In the genomic region with DNA sequence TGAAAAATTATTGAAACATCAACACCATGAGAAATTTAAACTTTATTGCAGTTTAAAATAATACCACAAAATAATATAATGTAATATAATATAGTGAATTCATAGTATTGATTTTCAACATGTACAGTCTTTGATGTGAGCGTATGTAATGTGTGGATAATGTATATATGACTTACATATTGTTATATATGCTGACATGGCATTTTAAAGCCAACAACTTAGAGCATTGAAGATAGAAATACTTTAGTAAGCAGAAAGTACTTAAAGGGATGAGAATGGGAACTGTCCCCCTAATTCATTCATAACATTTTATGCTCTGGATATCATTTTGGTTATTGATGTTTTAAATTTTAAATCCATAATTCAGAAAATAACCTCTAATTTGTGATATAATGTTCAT, we compare ENCODE assay signal across 41 mouse cellular contexts. TPM values are rescaled to one million over a fixed set of nuclear protein-coding genes. Genes with fewer than 3 reads are reported as not detected.
"Had no signal": no experiment of that assay in that cellular context is flagged by ENCODE, and none has a peak within 500 bp of the region (broad histone marks: within the 10 kb centered on the region; RNA-seq: fewer than 3 reads in every experiment).

No protein-coding gene starts in this region.

- ATAC-seq: hindbrain, embryonic 16.5 days; hindbrain, postnatal 0 days; inflammation-experienced regulatory T-cells, adult 6 months; intestine, embryonic 15.5 days; intestine, embryonic 16.5 days; intestine, postnatal 0 days had no signal

- H3K4me3 ChIP-seq: heart, embryonic 12.5 days; heart, embryonic 13.5 days; heart, embryonic 15.5 days; hindbrain, embryonic 10.5 days; hindbrain, embryonic 12.5 days; hindbrain, embryonic 13.5 days; hindbrain, embryonic 15.5 days; intestine, embryonic 15.5 days; kidney, embryonic 15.5 days; layer of hippocampus, adult 2 months; left cerebral cortex, adult 2 months had no signal

- H3K9ac ChIP-seq: heart, embryonic 12.5 days; heart, embryonic 13.5 days; heart, embryonic 15.5 days; hindbrain, embryonic 12.5 days; hindbrain, embryonic 13.5 days; hindbrain, embryonic 14.5 days; hindbrain, embryonic 15.5 days; intestine, embryonic 15.5 days; kidney, embryonic 15.5 days had no signal

- H3K27me3 ChIP-seq: heart, embryonic 12.5 days; heart, embryonic 13.5 days; heart, embryonic 15.5 days; hindbrain, embryonic 12.5 days; hindbrain, embryonic 13.5 days; hindbrain, embryonic 15.5 days; intestine, embryonic 15.5 days; kidney, embryonic 15.5 days had no signal

- H3K36me3 ChIP-seq: heart, embryonic 12.5 days; heart, embryonic 13.5 days; heart, embryonic 15.5 days; hindbrain, embryonic 10.5 days; hindbrain, embryonic 12.5 days; hindbrain, embryonic 13.5 days; hindbrain, embryonic 15.5 days; intestine, embryonic 15.5 days; kidney, embryonic 15.5 days had no signal

- H3K9me3 ChIP-seq: heart, embryonic 12.5 days; heart, embryonic 13.5 days; heart, embryonic 15.5 days; hindbrain, embryonic 10.5 days; hindbrain, embryonic 12.5 days; hindbrain, embryonic 13.5 days; hindbrain, embryonic 15.5 days; intestine, embryonic 15.5 days; kidney, embryonic 15.5 days had no signal

- H3K27ac ChIP-seq: heart, embryonic 13.5 days; heart, embryonic 15.5 days; hindbrain, embryonic 10.5 days; hindbrain, embryonic 12.5 days; hindbrain, embryonic 13.5 days; hindbrain, embryonic 14.5 days; hindbrain, embryonic 15.5 days; hindbrain, postnatal 0 days; intestine, embryonic 15.5 days; kidney, embryonic 15.5 days; kidney, postnatal 0 days; layer of hippocampus, adult 2 months; left cerebral cortex, adult 2 months had no signal

- DNase-seq: heart, postnatal 10 days; heart, postnatal 14 days; heart, postnatal 36 days; heart, postnatal 4 days; kidney, adult 11 months; kidney, adult 18-20 months; kidney, adult 2 months; kidney, adult 8-10 months; kidney, adult 9 months; kidney, postnatal 10 days; kidney, postnatal 14 days; kidney, postnatal 25 days; kidney, postnatal 36 days; kidney, postnatal 4 days; layer of hippocampus, adult 9-11 months; layer of hippocampus, postnatal 36 days had no signal

- H3K4me1 ChIP-seq: heart, embryonic 12.5 days; heart, embryonic 13.5 days; heart, embryonic 15.5 days; hindbrain, embryonic 10.5 days; hindbrain, embryonic 12.5 days; hindbrain, embryonic 13.5 days; hindbrain, embryonic 15.5 days; intestine, embryonic 15.5 days had no signal

- H3K4me2 ChIP-seq: heart, embryonic 12.5 days; heart, embryonic 13.5 days; heart, embryonic 15.5 days; hindbrain, embryonic 12.5 days; hindbrain, embryonic 13.5 days; hindbrain, embryonic 14.5 days; hindbrain, embryonic 15.5 days; intestine, embryonic 15.5 days; kidney, embryonic 15.5 days had no signal

RNA-seq across cellular contexts. Expression of a gene that starts 35.5 kb away (rescaled TPM):
- total RNA-seq: hematopoietic stem cell, adult 5-6 weeks; layer of hippocampus, adult 18-20 months; layer of hippocampus, adult 2 months; layer of hippocampus, adult 8-10 months; layer of hippocampus, postnatal 10 days; layer of hippocampus, postnatal 14 days; layer of hippocampus, postnatal 25 days; layer of hippocampus, postnatal 36 days; left cerebral cortex, adult 18-20 months; left cerebral cortex, adult 2 months had no signal
- polyA plus RNA-seq: inflammation-experienced regulatory T-cells, adult 6 months had no signal
